Mouse (Mus musculus) brain, embryonic 14.5 days (tissue): ENCODE data around the gene Mettl25.

ENCODE experiments used
- CTCF ChIP-seq: fragments of 200-500 bp; IDR thresholded peaks from 2 replicates; pipeline ENCODE4 v1.5.1; 2012; ENCODE audit warnings: inconsistent platforms, mild to moderate bottlenecking, moderate library complexity, borderline replicate concordance; ENCODE audit not compliant: insufficient read depth, insufficient read length; ENCODE audit errors: extremely low read depth
- POLR2A ChIP-seq: fragments of 200-500 bp; IDR thresholded peaks from 2 replicates; pipeline ENCODE4 v1.6.1; 2012; ENCODE audit warnings: mild to moderate bottlenecking, inconsistent platforms, borderline replicate concordance; ENCODE audit not compliant: poor library complexity, insufficient read depth, insufficient read length, severe bottlenecking; ENCODE audit errors: extremely low read depth

DNA sequence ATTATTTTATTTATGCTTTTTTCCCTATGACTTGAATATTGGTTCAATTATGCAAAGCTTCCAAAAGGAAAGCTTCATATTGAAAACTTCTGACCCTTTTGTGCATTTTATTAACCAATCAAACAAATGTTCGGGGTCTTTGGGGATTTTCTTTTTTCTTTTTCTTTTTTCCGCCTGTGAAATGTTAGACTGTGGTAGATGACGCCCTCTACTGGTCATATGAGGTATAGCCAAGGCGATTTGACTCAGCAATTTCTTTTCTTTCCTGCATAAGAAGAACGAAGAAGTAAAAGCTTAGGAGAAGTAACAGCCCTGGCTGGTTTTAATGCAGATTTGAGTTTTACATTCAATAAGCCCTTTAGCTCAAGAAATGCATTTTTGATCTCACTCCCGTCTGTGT lies 126.3 kb downstream of the Mettl25 start:
- TF ChIP-seq POLR2A, result no peak
- TF ChIP-seq CTCF, result peak; percentile 57; the same call in 1 of the 2 replicates
